Mouse (Mus musculus): ENCODE results near the gene Slc9a9.
"Not testable (repeated sequence)": the region's sequence is repeated elsewhere in the genome, so short reads cannot be mapped to it uniquely, and the experiment has no call there.

Slc9a9 gene

GRCm38 (mm10) chr9:94669791-94670577 is at the start of gene Slc9a9:
Slc9a9 (plus strand) TSS chr9:94669909.
- DNase-seq (ENCODE audit: extremely low read depth, low read depth, low spot score) = no peak

- DNase-seq (ENCODE audit: extremely low read depth, low read depth, low spot score) = no peak
Observed at GRCm38 (mm10) chr9:94620342-94620741, 49.4 kb upstream of the Slc9a9 start.

GRCm38 (mm10) chr9:94620846-94621245 is 48.9 kb upstream of the Slc9a9 start:
- no peak for DNase-seq (ENCODE audit: extremely low read depth, low read depth, low spot score)

GRCm38 (mm10) chr9:94621902-94622301 is 47.8 kb upstream of the Slc9a9 start:
- DNase-seq (ENCODE audit: extremely low read depth, low read depth, low spot score) = no peak

GRCm38 (mm10) chr9:94626737-94627136 is 43.0 kb upstream of the Slc9a9 start:
- DNase-seq (ENCODE audit: extremely low read depth, low read depth, low spot score) = peak; percentile 43

- DNase-seq (ENCODE audit: extremely low read depth, low read depth, low spot score) = no peak
Observed at GRCm38 (mm10) chr9:94628948-94629347, 40.8 kb upstream of the Slc9a9 start.

GRCm38 (mm10) chr9:94634275-94634674 is 35.4 kb upstream of the Slc9a9 start:
- not testable (repeated sequence) for DNase-seq (ENCODE audit: extremely low read depth, low read depth, low spot score)

- no peak for DNase-seq (ENCODE audit: extremely low read depth, low read depth, low spot score)
Observed at GRCm38 (mm10) chr9:94645631-94646030, 24.1 kb upstream of the Slc9a9 start.

GRCm38 (mm10) chr9:94647425-94647824 is 22.3 kb upstream of the Slc9a9 start:
- no peak for DNase-seq (ENCODE audit: extremely low read depth, low read depth, low spot score)

GRCm38 (mm10) chr9:94649991-94650390 is 19.7 kb upstream of the Slc9a9 start:
- DNase-seq (ENCODE audit: extremely low read depth, low read depth, low spot score) = no peak

GRCm38 (mm10) chr9:94653198-94653597 is 16.5 kb upstream of the Slc9a9 start:
- DNase-seq (ENCODE audit: extremely low read depth, low read depth, low spot score) = no peak

GRCm38 (mm10) chr9:94653827-94654226 is 15.9 kb upstream of the Slc9a9 start:
- no peak for DNase-seq (ENCODE audit: extremely low read depth, low read depth, low spot score)

GRCm38 (mm10) chr9:94656265-94656664 is 13.4 kb upstream of the Slc9a9 start:
- no peak for DNase-seq (ENCODE audit: extremely low read depth, low read depth, low spot score)

- DNase-seq (ENCODE audit: extremely low read depth, low read depth, low spot score) = no peak
Observed at GRCm38 (mm10) chr9:94659401-94660152, 10.1 kb upstream of the Slc9a9 start.

GRCm38 (mm10) chr9:94661768-94662167 is 7.9 kb upstream of the Slc9a9 start:
- no peak for DNase-seq (ENCODE audit: extremely low read depth, low read depth, low spot score)

- no peak for DNase-seq (ENCODE audit: extremely low read depth, low read depth, low spot score)
Observed at GRCm38 (mm10) chr9:94665248-94665647, 4.5 kb upstream of the Slc9a9 start.

GRCm38 (mm10) chr9:94668589-94668988 is 1.1 kb upstream of the Slc9a9 start:
- DNase-seq (ENCODE audit: extremely low read depth, low read depth, low spot score) = peak; percentile 10

GRCm38 (mm10) chr9:94670704-94671103 is 995 bp downstream of the Slc9a9 start:
- no peak for DNase-seq (ENCODE audit: extremely low read depth, low read depth, low spot score)

GRCm38 (mm10) chr9:94674704-94675103 is 5.0 kb downstream of the Slc9a9 start:
- no peak for DNase-seq (ENCODE audit: extremely low read depth, low read depth, low spot score)

- no peak for DNase-seq (ENCODE audit: extremely low read depth, low read depth, low spot score)
Observed at GRCm38 (mm10) chr9:94678021-94678655, 8.4 kb downstream of the Slc9a9 start.

- no peak for DNase-seq (ENCODE audit: extremely low read depth, low read depth, low spot score)
Observed at GRCm38 (mm10) chr9:94680468-94681094, 10.9 kb downstream of the Slc9a9 start.

All from fat pad, adult 2 months (tissue).